Mouse (Mus musculus) right cerebral cortex, postnatal 14 days (tissue): Measurements from ENCODE around the gene Ppp3cb.
A peak's percentile ranks its signal among the peaks of the same experiment; 100 is the strongest.

Source experiments
- DNase-seq: peaks from one replicate; pipeline ENCODE4 v3.0.0; 2022

The Ppp3cb gene

GRCm38 (mm10) chr14:20479291-20480194 is 66.8 kb downstream of the Ppp3cb start, which contains the start of gene Anxa7:
Anxa7 (minus strand) TSS chr14:20480133.
- DNase-seq, result peak; percentile 52

GRCm38 (mm10) chr14:20478801-20479200 is 67.6 kb downstream of the Ppp3cb start:
- no peak for DNase-seq

- no peak for DNase-seq
These were observed 68.0 kb downstream of the Ppp3cb start for GRCm38 (mm10) chr14:20478385-20478784.

GRCm38 (mm10) chr14:20477261-20478025 is 68.9 kb downstream of the Ppp3cb start:
- no peak for DNase-seq

- DNase-seq, result no peak
These were observed 86.2 kb downstream of the Ppp3cb start for GRCm38 (mm10) chr14:20460216-20460615.

GRCm38 (mm10) chr14:20458378-20458777 is 88.0 kb downstream of the Ppp3cb start:
- DNase-seq, result no peak

GRCm38 (mm10) chr14:20452929-20453328 is 93.4 kb downstream of the Ppp3cb start:
- DNase-seq, result no peak

GRCm38 (mm10) chr14:20451765-20452331 is 94.5 kb downstream of the Ppp3cb start, which contains the start of gene Cfap70:
Cfap70 (minus strand) TSS chr14:20452226.
- DNase-seq, result peak; percentile 42

GRCm38 (mm10) chr14:20451302-20451701 is 95.1 kb downstream of the Ppp3cb start:
- DNase-seq, result no peak
